Mouse (Mus musculus) gastrocnemius, postnatal 10 days (tissue): Measurements from ENCODE around the gene Itih3. TPM values are rescaled to one million over a fixed set of nuclear protein-coding genes. Genes with fewer than 3 reads are reported as not detected.

Experiments used
- DNase-seq: peaks from one replicate; pipeline ENCODE4 v3.0.0; 2021; ENCODE audit warnings: mixed read lengths
- total RNA-seq, 2 experiments: library from RNA; stranded (reverse); gene quantifications; 2 replicates each; pipeline ENCODE4 v1.2.3; 2021

Gene Itih3
- total RNA-seq, 2 experiments from 2014 or later = 0.28 to 0.93 TPM

DNA sequence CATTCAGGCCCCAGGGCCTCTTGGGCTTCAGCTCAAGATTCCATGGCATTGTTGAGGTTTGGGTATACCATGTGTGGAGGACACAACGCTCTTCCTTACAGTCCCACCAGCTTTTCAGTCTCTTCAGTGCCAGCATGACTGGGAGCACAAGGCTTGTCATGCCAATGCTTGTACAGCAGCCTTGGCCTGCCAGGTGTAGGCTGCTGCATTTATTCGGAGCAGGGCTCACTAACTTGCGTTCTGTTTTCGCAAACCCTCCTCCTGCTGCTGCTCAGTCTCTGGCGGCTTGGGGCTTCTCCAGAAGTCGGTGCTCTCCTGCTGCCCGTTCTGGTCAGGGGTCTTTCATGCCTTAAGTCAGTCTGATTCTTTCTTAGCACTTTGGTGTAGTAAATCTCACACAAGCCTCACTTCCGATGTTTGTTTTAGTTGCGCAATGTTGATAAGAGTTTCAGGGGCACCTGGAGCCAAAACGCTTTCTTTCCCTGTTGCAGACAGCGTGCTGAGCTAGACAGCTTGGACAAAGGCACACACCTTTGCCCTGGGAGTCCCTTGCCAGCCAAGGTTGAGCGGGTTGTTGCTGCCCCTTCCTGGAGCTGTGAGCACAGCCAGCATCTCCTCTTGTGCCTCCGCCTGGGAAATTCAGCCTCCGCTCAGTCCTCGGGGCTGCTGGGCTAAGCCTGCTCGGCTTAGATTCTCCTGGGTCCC, 62.0 kb downstream of the Itih3 start:
- no peak for DNase-seq

Other genes with a start within 250 kb of the Itih3 start
- 10 to 100 TPM in 1 of 2 experiments, 1 to 10 TPM in 1; 9.7 to 12.7 TPM for gene Sfmbt1, start 208.9 kb downstream of the Itih3 start, total RNA-seq
- 10 to 100 TPM; 10.2 to 15.2 TPM for gene Tmem110, start 98.2 kb downstream of the Itih3 start, total RNA-seq
- gene Mustn1, start 44.6 kb downstream of the Itih3 start, total RNA-seq = 100 to 1,000 TPM in 1 of 2 experiments, 10 to 100 TPM in 1; 91.8 to 112 TPM
- gene Itih4, start 37.3 kb downstream of the Itih3 start, total RNA-seq = 1 to 10 TPM in 1 of 2 experiments, under 1 TPM in 1; 0.31 to 1.0 TPM
- under 1 TPM in 1 of 2 experiments, not detected in 1; 0.34 TPM for gene Itih1, start 19.5 kb upstream of the Itih3 start, total RNA-seq
- 1 to 10 TPM; 4.6 TPM for gene Nek4, start 27.6 kb upstream of the Itih3 start, total RNA-seq
- gene Glt8d1, start 77.6 kb upstream of the Itih3 start, total RNA-seq = 10 to 100 TPM; 18.0 to 27.4 TPM
- gene Spcs1, start 77.9 kb upstream of the Itih3 start, total RNA-seq = 100 to 1,000 TPM; 155 to 161 TPM
- gene Pbrm1, start 95.4 kb upstream of the Itih3 start, total RNA-seq = 10 to 100 TPM; 58.7 to 70.8 TPM
- gene Gnl3, start 95.4 kb upstream of the Itih3 start, total RNA-seq = 10 to 100 TPM; 35.5 to 46.5 TPM
- 10 to 100 TPM; 39.5 to 43.0 TPM for gene Smim4, start 205.2 kb upstream of the Itih3 start, total RNA-seq
- gene Nt5dc2, start 207.3 kb upstream of the Itih3 start, total RNA-seq = 10 to 100 TPM; 14.2 to 14.5 TPM
- gene Stab1, start 244.9 kb upstream of the Itih3 start, total RNA-seq = 10 to 100 TPM; 45.3 to 54.3 TPM